Mouse (Mus musculus) naive thymus-derived CD4-positive, alpha-beta T cell, adult 2 months (primary cell): ENCODE results near the gene Ildr1.

Source experiments
- DNase-seq: peaks from one replicate; pipeline ENCODE4 v3.0.0-alpha.2; 2011; ENCODE audit warnings: low read depth

Ildr1 gene

DNA sequence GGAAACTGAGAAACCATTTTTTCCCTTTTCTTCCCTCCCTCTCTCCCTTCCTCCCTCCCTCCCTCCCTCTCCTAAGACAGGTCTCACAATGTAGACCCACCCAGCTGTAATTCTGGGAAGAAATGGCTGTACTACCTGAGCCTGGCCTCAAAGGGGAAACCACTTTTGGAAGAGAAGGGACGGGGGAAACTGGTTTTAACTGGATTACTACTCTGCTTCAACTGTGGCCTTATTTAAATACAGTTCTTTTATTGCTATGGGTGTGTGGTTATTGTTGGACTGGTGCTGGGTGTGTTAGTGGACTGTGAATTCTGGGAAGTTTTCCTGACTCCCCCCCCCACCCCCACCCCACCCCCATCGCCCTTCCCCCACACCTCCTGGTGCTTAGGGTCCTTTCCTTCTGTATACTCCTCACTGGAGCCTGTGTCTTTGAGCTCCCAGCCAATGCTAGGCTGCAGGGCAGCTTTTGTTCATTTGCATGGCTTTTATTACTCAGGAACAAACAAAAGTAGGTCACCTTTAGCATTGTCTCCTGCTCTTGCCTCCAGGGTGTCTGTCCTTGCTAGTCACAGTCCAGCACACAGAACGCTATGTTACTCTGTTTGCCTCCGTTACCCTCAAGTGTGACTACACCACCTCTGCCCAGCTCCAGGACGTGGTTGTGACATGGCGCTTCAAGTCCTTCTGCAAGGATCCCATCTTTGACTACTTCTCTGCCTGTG, 14.1 kb downstream of the Ildr1 start:
- no peak for DNase-seq

GRCm38 (mm10) chr16:36708751-36709150, 15.0 kb downstream of the Ildr1 start:
- DNase-seq = peak; percentile 20

- peak; percentile 39 for DNase-seq
Measured at GRCm38 (mm10) chr16:36709405-36709804, 15.6 kb downstream of the Ildr1 start.

DNA sequence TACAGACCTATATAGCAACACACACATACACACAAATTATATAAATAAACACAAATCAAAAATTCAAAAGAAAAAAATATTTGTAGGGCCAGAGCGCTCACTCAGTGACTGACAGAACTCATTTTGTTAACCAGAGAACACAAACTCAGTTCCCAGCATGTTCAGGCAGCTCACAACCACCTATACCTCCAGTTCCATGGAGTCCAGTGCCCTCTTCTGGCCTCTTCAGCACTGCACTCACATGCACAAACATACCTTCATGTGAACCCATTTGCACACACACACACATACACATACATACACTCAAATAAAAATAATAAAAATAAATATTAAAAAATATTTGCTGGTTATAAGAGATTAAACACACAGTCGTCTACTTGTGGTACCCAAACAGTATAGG, 17.0 kb downstream of the Ildr1 start:
- peak; percentile 43 for DNase-seq

DNA sequence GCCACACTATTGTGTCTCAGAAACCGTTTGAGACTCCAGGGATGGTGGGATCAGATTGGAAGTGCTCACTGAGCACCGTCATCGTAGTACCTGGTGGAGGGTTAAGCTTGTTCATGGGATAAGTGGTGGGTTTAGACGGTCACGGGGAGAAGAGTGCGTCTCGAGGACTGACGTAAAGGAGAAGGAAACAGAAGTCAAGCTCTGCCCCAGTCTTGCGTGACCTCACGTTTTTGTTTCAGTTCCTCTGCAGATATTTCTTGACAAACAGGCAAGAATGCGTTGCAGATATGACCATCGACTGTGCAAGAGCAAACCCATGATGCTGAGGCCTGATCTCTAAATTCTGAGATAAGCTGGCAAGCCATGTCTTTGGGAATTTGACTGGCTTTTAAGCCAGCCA, 18.0 kb downstream of the Ildr1 start:
- DNase-seq = no peak

GRCm38 (mm10) chr16:36717481-36717880, 23.7 kb downstream of the Ildr1 start:
- no peak for DNase-seq

DNA sequence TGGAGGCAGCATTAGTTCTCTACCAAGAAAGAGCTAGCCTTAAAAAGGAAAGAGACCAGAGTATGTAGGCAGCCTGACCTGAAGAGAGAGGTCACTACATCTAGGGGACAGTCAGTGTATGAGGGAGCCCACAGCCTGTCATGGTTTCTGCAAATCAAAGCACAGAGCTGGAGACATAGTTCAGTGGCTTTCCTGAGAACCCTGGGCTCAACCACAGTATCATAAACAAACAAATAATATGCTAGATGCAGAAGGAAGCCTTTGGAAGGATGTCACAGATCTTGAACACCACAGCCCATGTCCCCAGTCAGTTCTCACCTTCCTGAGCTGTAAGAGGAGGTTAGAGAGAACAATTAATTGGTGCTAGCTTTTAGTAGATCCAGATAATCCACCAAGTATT, 24.9 kb downstream of the Ildr1 start:
- DNase-seq = no peak

DNA sequence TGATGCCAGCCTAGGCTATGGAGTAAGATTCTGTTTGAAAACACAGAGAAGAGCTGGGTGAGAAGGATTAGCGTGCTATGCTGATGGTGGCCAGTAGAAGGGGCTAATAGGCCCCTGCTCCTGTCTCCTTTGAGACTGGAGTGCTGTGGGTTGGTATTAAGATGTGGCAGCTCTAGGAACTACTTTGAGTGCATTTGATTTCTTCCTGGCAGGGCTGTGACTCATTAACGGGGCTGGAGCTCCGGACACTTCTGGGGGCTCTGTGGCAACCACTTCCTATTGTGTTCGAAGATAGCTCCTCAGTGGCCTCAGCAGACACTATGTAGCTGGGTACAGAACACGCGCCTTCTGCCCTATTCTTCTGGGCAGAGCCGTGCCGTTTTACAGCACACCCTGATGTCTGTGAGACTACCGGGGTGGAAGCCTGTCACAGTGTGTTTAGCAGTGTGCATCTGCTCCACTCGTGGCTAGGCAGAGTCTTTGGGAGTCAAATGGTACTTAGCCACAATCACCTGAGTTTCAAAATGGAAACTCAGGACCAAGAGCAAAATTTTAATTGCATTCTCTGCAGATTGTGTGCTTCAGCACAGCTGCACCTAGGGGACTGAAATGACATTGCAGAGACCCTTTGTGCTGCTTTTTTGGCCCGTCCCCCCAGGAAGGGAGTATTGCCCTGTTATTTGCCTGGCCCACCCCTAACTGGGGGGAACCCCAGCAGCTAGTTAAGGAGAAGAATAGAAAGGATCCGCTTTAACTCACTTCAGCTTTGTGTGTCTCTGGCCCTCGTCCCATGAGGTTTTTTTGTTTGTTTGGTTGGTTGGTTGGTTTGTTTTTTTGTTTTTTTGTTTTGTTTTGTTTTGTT, 26.6 kb downstream of the Ildr1 start:
- DNase-seq = peak; percentile 37

- no peak for DNase-seq
Measured at GRCm38 (mm10) chr16:36722739-36723138, 29.0 kb downstream of the Ildr1 start.

DNA sequence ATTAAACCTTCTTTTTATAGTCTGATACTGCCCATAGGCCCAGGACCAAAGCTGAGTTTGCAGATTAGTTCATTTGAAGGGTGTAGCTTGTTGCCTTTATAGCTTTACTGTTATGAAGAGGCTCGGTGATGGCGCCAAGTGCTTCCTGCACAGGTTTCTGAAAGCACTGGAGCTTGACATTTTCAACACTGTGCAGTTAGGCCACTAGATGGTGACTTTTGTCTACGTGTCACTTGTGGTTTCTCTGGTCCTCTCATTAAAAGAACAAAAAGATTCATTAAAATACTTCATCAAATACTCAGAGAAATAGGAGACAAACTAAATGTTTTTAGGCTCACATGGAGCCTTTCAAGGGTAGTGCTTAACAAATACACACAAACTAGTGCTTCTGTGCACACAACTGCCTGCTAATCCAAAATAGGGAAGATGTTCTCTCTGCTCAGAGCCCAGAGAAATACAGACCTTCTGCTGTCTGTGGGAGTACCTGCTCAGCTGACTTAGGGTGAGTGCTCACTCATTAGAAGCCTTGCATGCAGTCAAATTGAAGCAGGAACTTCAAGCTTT, 30.2 kb downstream of the Ildr1 start:
- DNase-seq = peak; percentile 9

GRCm38 (mm10) chr16:36728959-36729358, 35.2 kb downstream of the Ildr1 start:
- DNase-seq = no peak

- DNase-seq = no peak
Measured at GRCm38 (mm10) chr16:36732572-36732971, 38.8 kb downstream of the Ildr1 start.

DNA sequence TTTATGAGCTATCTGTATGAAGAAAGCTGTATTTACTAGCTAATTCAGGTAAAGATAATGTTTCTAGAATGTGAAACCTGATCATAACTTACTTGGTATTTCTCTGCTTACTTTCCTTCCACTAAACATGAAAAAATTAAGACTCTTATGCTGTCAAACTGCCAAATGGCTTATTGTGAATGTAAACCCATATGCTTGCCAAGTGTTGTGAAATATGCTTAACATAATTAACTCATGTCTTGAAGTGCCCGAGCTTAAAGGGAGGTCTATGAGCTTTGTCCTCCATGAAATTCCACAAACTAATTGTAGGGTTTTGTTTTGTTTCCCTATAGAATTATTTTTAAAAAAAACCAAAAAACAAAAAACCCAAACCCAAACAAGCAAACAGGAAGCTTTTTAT, 40.0 kb downstream of the Ildr1 start:
- no peak for DNase-seq

DNA sequence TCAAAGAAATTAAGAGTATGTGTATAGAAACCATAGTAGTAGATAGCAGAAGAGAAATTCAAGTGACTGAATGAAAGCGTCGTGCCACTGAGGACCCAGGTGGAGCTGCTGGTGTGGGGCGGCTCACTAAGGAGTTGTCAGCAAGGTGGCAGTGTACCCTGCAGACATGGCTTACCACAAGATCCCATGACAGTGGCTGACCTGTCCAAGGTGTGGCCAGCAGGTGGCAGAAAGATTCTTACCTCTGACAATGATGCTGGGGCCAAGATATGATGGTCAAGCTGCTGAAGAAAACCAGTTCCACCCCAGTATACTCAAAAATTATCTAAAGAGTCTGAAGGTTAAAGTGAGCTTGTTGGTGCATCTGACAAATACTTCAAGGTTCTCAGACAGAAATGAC, 41.6 kb downstream of the Ildr1 start:
- no peak for DNase-seq

- no peak for DNase-seq
Measured at GRCm38 (mm10) chr16:36739404-36739930, 45.7 kb downstream of the Ildr1 start.

DNA sequence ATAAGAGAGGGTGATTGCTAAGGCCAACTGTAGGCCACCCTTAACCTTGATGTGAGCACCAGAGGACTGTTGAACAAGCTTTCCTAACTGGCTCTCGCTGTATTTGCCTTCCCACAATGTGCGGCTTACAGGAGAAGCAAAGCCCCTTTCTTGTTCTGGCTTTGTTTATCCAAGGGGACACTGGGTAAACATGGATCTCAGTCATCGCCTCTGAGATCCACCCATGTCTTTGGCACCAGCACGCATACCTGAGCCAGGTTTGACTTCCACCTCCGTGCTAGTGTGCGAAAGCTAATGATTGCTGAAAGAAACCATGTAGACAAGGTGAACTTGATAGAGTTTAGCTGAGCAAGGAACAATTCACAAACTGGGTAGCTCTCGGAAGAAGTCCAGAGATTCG, 49.8 kb downstream of the Ildr1 start:
- DNase-seq = no peak

DNA sequence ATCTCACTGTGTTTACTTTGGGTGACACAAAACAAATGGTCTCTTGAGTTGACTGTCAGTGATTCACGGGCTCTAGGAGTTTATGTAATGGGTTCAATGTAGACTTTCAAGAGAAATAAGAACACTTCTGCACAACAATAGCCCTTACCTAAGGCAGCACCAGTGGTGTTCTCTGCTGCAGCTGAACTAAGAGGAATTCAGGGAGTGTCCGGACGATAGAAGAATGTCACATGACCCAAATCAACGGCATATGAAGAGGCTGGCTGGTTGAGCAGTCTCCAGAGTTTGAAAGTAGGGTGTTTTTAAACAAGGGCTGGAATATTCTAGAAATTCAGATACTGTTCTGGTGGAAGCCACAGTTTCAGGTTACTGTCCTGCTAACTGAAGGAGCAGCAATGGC, 53.3 kb downstream of the Ildr1 start:
- DNase-seq = no peak

GRCm38 (mm10) chr16:36747767-36748166, 54.0 kb downstream of the Ildr1 start:
- no peak for DNase-seq

DNA sequence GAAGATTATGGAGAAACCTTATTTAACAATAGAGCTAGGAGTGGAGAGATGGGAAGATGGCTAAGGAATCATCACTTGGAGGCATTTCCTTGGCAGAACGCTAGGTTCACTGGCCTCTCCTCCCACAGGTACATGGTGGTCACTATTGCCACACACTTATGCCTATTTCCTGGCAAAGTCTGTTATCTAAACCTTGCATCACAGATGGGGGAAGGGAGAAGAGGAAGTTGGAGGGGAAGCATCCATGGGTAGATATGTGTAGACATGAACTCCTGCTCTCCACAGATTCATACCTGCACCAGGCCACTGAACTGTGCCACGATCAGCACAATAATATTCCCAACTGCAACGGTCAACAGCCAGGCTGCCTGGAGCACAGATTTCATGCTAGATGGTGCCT, 58.2 kb downstream of the Ildr1 start:
- DNase-seq = no peak

DNA sequence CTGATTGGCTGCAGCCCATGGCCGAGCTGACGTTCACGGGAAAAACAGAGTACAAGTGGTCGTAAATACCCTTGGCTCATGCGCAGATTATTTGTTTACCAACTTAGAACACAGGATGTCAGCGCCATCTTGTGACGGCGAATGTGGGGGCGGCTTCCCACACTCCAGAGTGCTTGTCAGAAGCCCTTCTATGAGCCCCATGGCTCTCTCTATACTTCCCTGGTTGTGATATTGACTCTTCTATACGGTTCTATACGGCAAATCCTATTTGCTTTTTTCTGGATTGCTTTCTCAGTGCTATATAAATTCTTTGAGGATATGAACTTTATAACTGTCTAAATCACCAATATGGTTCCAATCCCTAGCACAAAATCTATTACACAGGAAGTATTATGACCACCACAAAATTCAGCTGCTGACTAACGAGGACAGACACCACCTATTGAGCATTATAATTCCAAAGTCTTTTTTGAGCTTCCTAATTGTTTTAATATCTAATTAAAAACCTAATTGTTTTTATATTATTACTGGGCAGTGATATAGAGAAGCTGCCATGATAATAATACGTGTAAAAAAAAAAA, 76.5 kb downstream of the Ildr1 start:
- DNase-seq = peak; percentile 66

- peak; percentile 4 for DNase-seq
Measured at GRCm38 (mm10) chr16:36770830-36771229, 77.1 kb downstream of the Ildr1 start.

- DNase-seq = no peak
Measured at GRCm38 (mm10) chr16:36771244-36771643, 77.5 kb downstream of the Ildr1 start.
